Mouse (Mus musculus) small intestine, adult 2 months (tissue): ENCODE results near the gene Slc2a13.

Source experiments
- CTCF ChIP-seq: fragments of 200-500 bp; IDR thresholded peaks from 2 replicates; pipeline ENCODE4 v1.5.1; 2012; ENCODE audit warnings: low read depth, mild to moderate bottlenecking, control low read depth, inconsistent platforms, low read length, moderate library complexity, mixed read lengths; ENCODE audit not compliant: insufficient replicate concordance, insufficient read length; ENCODE audit errors: extremely low read depth
- POLR2A ChIP-seq: fragments of 200-500 bp; IDR thresholded peaks from 2 replicates; pipeline ENCODE4 v1.6.1; 2012; ENCODE audit warnings: low read depth, mild to moderate bottlenecking, control low read depth, inconsistent platforms, low read length, moderate library complexity

DNA sequence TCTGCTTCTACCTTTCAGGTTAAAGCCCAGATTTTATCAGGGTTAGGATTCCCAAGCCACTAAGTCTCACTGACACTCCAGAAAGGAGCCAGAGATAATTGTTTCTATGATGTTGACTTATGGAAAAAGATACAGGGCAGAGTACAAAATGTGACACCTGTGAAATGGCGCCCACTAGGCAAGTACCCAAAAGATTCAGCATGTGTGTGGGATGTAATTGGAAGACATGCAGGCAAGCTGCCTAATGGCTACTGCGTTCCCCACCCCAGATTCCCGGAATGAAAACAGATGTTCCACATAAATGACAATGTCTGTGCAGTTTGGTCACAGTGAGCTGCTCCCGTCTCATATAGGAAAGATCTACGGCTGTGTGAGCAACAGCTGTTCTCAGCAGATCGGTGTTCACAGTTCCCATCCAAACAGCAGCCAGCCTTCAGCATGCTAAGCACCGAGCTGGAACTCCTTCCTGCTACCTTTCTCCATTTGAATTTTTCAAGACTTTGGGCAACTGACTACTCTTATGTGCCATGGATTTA, 201.1 kb downstream of the Slc2a13 start:
- TF ChIP-seq POLR2A (no peak), CTCF (no peak)
